Mouse (Mus musculus) kidney, adult 2 months (tissue): ENCODE data around the gene Rap1a.

Experiments used
- CTCF ChIP-seq: fragments of 200-500 bp; conservative IDR thresholded peaks from 2 replicates; pipeline ENCODE4 v1.5.1; 2011; ENCODE audit warnings: low read depth, mild to moderate bottlenecking, control low read depth, low read length, moderate library complexity, mixed read lengths; ENCODE audit not compliant: insufficient read depth, insufficient read length
- POLR2A ChIP-seq: fragments of 200-500 bp; IDR thresholded peaks from one replicate; pipeline ENCODE4 v1.6.1; 2011; ENCODE audit warnings: low read depth, low read length, control low read depth

DNA sequence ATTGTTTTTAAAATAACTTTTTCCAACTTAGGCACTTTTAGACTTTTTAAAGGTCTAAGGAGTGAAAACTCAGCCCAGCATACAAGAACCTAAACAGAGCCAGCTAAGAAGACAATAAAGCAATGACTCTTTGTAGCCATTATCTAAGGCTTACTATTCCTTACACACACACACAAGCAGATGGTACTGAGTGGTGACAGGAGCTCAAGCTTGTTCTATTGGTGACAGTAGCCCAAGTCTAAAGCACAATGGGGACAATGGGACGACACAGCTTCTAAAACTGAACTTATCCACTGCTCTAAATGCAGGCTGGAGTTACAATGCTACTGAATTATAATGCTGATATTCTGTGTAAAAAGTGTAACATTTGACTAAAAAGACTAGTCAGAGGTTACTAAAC, 17.3 kb downstream of the Rap1a start:
- no peak for TF ChIP-seq POLR2A
- no peak for TF ChIP-seq CTCF
